Mouse (Mus musculus) lung, postnatal 0 days (tissue): ENCODE results near the gene Aim2.

Experiments
- CTCF ChIP-seq: IDR thresholded peaks from 2 replicates; pipeline ENCODE4 v1.5.1; 2016; ENCODE audit warnings: antibody characterized with exemption, mild to moderate bottlenecking
- EP300 ChIP-seq: IDR thresholded peaks from 2 replicates; pipeline ENCODE4 v1.6.1; 2016; ENCODE audit warnings: antibody characterized with exemption, mild to moderate bottlenecking, control low read depth

- no peak for TF ChIP-seq CTCF
- TF ChIP-seq EP300, result no peak
Observed at GRCm38 (mm10) chr1:173427385-173427784, 76.7 kb downstream of the Aim2 start.
